Mouse (Mus musculus) frontal cortex, postnatal 10 days (tissue): ENCODE data around the gene Ocel1.
A peak's percentile ranks its signal among the peaks of the same experiment; 100 is the strongest.

Experiments used
- DNase-seq, 2 experiments: peaks; one replicate each; pipeline ENCODE4 v3.0.0; 2022; ENCODE audit warnings: low spot score in 2 of 2, mixed read lengths in 1 of 2

The Ocel1 gene

DNA sequence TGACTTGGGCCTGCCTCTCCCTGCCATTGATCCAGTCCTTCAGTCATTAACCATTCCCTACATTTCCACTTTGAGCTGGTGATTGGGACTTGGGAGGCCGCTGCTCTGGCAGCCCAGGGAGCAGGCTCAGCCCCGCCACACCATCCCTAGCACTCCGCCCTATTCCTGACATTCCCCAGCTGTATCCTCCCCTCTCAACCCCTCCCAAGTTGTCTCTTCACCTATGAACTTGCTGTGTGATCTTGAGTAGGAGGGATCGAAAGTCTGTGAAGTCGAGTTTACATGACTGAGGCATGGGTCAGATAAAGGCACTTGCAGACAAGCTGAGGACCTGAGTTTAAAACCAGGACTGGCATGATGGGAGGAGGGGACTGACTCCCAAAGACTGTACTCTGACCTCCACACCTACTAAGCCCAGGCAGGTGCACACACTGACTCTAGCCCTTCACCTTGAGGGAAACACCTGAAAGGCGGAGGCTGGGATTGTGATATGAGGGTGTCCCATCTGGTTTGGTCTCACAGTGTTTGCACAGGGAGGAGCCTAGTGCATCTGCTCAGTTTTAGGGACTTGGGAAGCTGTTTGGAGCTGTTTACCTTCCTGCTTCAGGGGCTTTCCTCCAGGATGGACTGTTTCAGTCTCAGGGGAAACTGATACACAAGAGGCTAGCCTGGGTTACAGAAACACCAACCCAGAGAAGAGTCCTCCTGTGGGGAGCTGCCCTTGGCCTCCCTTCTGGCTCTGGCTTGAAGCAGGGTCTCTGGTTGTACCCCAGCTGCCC, 32.2 kb downstream of the Ocel1 start:
- no peak for DNase-seq

DNA sequence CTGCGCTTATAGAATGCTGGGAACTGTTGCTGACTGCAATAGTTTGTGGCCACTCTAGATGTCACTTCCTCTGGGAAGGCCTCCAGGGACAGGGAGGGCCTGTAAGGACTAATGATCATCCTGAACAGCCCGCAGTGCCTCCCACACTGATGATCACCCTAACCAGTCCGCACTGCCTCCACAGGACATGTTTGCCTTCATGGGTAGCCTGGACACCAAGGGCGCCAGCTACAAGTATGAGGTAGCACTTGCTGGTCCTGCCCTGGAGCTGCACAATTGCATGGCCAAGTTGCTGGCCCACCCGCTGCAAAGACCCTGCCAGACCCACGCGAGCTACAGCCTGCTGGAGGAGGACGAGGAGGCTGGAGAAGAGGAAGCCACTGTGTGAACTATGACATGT, 32.9 kb downstream of the Ocel1 start:
- DNase-seq = no peak

DNA sequence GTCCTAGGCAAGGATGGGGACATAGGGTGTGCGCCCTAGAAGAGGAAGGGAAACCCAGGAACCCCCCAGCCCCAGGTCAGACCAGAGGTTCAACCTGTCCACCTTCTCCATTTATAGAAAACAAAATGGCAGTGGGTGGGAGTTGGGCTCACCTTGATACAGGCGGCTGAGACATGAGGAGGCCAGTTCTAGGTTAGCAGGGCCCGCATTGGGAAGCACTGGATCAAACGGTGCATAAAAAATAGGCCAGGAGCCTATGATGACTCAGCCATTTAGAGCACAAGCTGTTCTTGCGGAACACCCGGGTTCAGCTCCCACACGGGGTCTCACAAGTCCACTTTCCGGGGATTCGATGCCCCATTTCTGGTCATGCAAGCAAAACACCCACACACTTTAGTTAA, 33.9 kb downstream of the Ocel1 start:
- no peak for DNase-seq

DNA sequence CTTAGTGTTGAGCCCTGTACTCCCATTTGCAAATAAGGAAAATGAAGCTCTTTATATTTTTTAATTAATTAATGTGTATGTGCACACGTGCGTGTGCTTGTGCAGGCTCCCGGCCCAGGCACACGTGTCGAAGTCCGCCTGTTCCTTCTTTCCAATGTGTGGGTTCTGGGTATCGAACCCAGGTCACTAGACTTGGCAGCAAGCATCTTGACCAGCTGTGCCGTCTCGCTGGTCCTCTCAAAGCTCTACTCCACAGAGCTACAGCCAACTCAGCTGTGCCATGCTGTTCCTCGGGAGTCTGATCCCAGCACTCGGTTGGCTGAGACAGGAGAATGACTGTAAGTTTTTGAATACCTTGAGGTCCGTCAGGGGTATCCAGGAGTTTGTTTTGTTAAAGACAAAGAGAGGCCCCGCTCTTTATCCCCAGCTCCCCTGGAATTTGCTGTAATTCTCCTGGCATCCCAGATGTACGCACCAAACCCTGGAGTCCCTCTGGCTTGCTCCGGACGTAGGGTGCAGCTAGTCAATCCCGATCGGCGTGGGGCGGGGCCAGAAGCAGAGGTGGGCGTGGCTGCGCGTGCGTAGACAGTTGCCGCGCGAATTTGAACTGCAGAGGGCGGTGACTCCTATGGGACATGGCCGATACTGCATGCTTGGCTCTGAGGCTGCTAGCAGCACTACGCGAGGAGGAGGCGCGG, 34.5 kb downstream of the Ocel1 start, which contains the start of gene Ankle1:
Gene Ankle1, plus strand, starts transcription at position 610 of the 698 bp plus-strand sequence.
- peak; percentile 87 to 92 for DNase-seq

DNA sequence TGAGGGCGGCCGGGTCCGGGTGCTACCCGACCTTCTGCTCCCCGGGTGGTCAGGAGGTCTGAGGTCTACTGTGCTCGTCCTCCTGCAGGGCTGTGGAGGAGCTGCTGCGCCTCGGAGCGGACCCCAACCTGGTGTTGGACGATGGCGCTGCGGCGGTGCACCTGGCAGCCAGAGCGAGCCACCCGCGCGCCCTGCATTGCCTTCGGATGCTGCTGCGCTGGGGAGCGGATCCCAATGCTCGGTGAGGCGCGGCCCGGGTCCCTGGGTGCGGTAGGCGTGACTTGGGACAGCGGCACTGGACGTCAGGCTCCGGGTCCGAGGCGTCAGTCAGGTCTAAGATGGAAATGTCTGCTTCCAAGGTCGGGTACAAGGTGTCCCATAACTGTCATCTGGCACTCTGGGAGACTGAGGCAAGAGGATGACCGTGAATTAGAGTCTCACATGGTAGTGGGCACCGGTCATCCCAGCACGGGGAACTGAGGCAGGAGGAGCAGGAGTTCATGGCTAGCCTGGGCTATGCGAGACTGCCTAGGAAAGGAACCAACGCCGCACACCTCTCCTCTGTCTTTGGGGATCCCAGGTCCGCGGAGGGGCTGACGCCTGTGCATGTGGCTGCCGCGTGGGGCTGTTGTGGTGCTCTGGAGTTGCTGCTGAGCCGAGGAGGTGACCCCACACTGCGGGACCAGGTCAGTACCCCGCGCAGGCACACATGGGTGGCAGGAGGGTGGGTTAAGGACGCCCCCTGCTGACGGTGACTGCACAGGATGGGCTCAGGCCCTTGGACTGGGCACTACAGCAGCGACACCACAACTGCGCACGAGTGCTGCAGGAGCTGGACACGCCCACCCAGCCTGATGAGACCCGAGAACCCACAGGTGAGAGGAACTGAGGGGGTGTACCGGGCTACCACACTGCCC, 35.3 kb downstream of the Ocel1 start:
- peak in 1 of 2 experiments; percentile 59 for DNase-seq

DNA sequence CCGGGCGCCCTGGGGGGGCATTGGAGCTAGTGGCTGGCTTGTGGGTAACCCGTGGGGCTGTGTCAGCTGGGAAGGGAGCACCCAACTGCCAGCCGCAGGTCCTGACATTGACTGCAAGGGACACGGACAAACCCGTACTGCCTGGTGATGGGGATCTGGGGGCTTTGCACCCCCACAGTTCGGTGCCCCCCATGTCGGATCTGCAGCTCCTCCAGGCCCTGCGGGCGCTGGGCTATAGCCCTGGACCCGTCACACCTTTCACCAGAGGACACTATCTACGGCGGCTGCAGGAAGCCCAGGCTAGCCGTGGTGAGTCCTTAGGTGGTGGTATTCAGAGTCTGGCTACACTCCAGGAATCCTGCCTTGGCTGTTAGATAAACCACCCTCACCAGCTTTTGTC, 36.3 kb downstream of the Ocel1 start:
- no peak for DNase-seq

DNA sequence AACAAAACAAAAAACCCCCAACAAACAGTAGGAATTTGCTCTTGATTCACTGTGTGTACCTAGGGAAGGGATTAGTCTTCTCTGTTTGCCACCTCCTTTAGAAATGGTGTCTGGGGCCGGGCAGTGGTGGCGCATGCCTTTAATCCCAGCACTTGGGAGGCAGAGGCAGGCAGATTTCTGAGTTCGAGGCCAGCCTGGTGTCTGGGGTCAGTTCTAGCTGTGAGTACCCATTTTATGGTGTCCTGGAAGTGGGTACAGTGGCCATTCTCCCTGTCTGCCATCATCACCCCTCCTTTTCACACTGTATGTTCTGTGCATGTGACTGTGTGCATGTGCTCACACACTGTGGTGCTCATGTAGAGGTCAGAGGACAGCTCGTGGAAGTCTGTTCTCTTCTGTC, 37.1 kb downstream of the Ocel1 start:
- no peak for DNase-seq

DNA sequence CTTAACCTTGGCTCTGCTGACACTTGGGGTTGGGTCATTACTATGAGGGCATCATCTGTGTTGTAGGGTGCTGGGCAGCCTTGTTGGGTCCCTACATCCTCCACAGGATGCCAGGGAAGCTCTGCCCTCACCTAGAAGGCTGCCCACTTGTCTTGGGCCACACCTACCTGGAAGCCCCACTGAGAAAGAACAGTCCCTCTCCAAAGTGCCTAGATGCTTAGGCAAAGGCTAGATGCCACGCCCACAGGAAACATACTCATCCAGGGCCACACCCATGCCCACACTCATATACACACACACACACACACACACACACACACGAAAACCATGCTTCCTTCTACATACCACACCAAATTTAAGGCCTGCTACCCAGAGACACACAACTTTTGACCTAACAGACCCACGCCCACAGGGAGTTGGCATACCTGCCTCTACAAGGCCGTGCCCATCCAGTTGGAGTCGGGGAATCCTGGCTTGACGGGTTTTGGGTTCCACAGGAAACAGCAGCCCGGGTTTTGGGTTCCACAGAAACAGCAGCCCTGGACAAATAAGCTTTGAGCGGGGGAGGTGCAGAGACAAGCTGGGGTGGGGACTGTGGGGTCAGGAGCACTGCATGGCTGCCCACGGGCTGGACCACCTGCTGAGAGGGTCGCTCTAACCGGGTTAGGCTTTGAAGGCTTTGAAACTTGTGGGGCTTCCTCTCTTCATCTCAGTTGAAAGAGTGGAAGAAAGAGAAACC, 40.6 kb downstream of the Ocel1 start:
- DNase-seq = no peak

DNA sequence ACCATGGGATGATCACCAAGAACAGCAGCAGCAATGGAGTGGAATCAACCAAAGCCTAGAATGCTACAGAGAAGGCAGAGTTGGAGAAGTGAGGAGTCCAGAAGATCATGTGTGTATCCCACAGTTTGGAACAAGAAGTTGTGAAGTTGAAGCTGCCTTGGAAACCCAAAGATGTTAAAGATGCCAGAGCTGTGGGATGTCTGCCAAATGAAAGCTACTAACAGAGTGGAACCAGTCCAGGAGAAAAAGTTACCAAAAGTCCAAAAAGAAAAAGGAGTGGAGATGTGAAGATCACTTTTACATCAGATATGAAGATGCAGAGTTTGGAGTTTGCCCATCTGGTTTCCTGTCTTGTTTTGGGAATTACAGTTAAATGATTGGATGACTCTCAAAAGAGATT, 51.0 kb downstream of the Ocel1 start:
- DNase-seq = no peak
